Mouse (Mus musculus) liver, embryonic 14.5 days (tissue): Measurements from ENCODE around the gene Cela3a.

Experiments used
- CTCF ChIP-seq: IDR thresholded peaks from 2 replicates; pipeline ENCODE4 v1.5.1; 2016; ENCODE audit warnings: antibody characterized with exemption, low read depth, control low read depth
- EP300 ChIP-seq: IDR thresholded peaks from 2 replicates; pipeline ENCODE4 v1.6.1; 2016; ENCODE audit warnings: antibody characterized with exemption, low read depth

DNA sequence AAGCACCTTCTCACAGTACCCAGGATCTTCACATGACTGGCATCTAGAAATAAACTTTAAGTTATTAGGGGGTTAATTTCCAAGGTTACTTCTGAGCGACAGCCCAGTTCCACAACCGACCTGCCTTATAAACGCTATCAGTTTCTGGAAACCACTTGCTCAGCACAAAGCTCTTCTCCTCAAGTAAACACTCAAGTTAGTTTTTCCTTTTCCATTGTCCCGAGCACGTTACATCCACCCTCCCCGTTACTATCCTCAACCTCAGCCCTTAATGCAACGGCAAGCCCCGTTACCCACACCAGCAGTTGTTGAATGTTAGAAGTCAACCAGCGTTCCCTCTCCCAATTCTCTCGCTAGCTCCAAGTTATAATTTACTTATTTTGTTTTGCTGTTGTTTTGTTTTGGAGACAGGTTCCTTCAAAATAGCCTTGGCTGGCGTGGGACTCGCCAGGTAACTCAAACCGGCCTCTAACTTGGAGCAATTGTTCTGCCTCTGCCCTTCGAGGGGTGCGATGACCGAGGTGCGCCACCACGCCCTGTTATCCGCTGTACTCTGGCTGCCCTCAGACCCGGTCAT lies 22.0 kb downstream of the Cela3a start:
- TF ChIP-seq CTCF = no peak
- no peak for TF ChIP-seq EP300
